Mouse (Mus musculus): ENCODE measurements around the gene Bpnt1. TPM values are rescaled to one million over a fixed set of nuclear protein-coding genes. Genes with fewer than 3 reads are reported as not detected.
A peak's percentile ranks its signal among the peaks of the same experiment; 100 is the strongest.

Gene Bpnt1
- polyA plus RNA-seq, 1 experiment from 2014 or later: 32.5 TPM

GRCm38 (mm10) chr1:185376390-185376789 is 44.4 kb downstream of the Bpnt1 start:
- H3K36me3 ChIP-seq (ENCODE audit: control insufficient read depth, insufficient read depth, low read length): peaks cover 67% of the 10 kb centered on the region
- no peaks in the 10 kb centered on the region for H3K4me1 ChIP-seq (ENCODE audit: control insufficient read depth, insufficient read depth, low read length)
- no peak overlapping the region for H3K4me2 ChIP-seq (replicated peaks; ENCODE audit: low read depth, low read length)
- no peak overlapping the region for H3K4me3 ChIP-seq (ENCODE audit: low read depth, low read length)
- no peak overlapping the region for H3K27ac ChIP-seq (ENCODE audit: low read length)
- H3K27me3 ChIP-seq (ENCODE audit: control insufficient read depth, insufficient read depth, low read length): no peaks in the 10 kb centered on the region
- no peak overlapping the region for H3K9ac ChIP-seq (replicated peaks; ENCODE audit: low read depth, low read length)
- ATAC-seq (ENCODE audit: insufficient number of reproducible peaks, insufficient read depth, low FRiP score, low read depth): no peak
- no peaks in the 10 kb centered on the region for H3K9me3 ChIP-seq (ENCODE audit: control insufficient read depth, low read depth, low read length)

DNA sequence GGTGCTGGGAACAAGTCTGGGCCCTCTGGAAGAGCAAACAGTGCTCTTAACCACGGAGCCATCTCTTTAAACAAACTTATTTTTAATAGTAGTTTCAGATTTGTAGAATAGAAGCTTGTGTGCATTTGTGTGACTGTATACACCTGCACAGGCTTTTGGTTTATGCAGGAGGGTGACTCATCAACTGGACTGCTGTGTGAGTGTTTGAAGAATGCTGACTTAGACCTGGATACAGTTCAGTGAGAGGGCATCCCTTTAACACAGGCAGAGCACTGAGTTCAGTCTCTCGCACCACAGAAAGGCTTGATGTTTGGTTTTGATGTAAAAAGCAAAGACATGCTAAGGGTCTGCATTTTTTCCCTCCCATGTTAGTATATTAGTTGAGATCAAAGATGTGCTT is 45.5 kb downstream of the Bpnt1 start:
- ATAC-seq (ENCODE audit: insufficient number of reproducible peaks, insufficient read depth, low FRiP score, low read depth): no peak
- H3K9me3 ChIP-seq (ENCODE audit: control insufficient read depth, low read depth, low read length): no peaks in the 10 kb centered on the region
- H3K27me3 ChIP-seq (ENCODE audit: control insufficient read depth, insufficient read depth, low read length): no peaks in the 10 kb centered on the region
- 77% methylated on average over 2 of the region's 2 CpGs for WGBS
- no peak overlapping the region for H3K4me3 ChIP-seq (ENCODE audit: low read depth, low read length)
- no peak overlapping the region for H3K9ac ChIP-seq (replicated peaks; ENCODE audit: low read depth, low read length)
- H3K36me3 ChIP-seq (ENCODE audit: control insufficient read depth, insufficient read depth, low read length): peaks cover 67% of the 10 kb centered on the region
- H3K4me1 ChIP-seq (ENCODE audit: control insufficient read depth, insufficient read depth, low read length): no peaks in the 10 kb centered on the region
- no peak overlapping the region for H3K27ac ChIP-seq (ENCODE audit: low read length)
- H3K4me2 ChIP-seq (replicated peaks; ENCODE audit: low read depth, low read length): no peak overlapping the region

DNA sequence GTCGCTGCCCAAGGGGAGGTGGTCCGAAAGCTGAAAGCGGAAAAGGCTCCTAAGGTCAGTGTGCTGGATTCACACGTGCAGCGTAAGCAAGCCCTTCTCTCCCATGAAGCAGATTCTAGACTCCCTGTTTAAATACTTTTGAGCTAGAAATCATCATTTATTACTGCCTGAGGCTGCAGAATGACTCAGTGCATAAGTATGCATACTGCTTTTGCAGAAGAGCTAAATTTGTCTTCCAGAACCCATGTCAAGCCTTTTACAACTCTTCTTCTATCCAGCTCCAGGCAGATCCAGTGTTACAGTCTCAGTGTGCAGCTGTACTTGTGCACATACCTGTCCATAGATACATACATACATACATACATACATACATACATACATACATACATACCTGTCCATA is 69.7 kb downstream of the Bpnt1 start:
- WGBS: 84% methylated on average over 5 of the region's 5 CpGs
- H3K36me3 ChIP-seq (ENCODE audit: control insufficient read depth, insufficient read depth, low read length): peaks cover 74% of the 10 kb centered on the region
- no peaks in the 10 kb centered on the region for H3K4me1 ChIP-seq (ENCODE audit: control insufficient read depth, insufficient read depth, low read length)
- H3K9me3 ChIP-seq (ENCODE audit: control insufficient read depth, low read depth, low read length): no peaks in the 10 kb centered on the region
- no peak overlapping the region for H3K27ac ChIP-seq (ENCODE audit: low read length)
- H3K4me3 ChIP-seq (ENCODE audit: low read depth, low read length): no peak overlapping the region
- no peak overlapping the region for H3K9ac ChIP-seq (replicated peaks; ENCODE audit: low read depth, low read length)
- H3K4me2 ChIP-seq (replicated peaks; ENCODE audit: low read depth, low read length): no peak overlapping the region
- no peak for ATAC-seq (ENCODE audit: insufficient number of reproducible peaks, insufficient read depth, low FRiP score, low read depth)
- H3K27me3 ChIP-seq (ENCODE audit: control insufficient read depth, insufficient read depth, low read length): no peaks in the 10 kb centered on the region

DNA sequence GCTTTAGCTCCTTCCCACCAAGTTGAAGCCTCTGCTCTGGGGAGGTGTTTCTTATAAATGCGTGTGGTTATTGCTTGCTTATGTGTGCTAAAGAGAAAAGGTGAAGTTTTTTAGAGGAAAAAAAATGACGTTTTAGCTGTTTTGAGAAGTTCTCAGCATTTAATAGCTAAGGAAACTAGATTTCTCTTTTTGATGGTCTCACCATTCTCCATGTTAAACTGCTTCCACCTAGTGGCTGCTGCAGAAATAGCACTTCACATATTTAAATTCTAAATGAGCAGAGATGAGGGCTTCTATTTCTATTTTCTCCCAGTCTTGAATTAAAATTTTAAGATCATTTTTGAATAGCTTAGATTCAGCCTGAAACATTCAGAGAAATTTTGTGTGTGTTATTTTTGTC is 72.1 kb downstream of the Bpnt1 start:
- H3K27me3 ChIP-seq (ENCODE audit: control insufficient read depth, insufficient read depth, low read length): no peaks in the 10 kb centered on the region
- no peak overlapping the region for H3K9ac ChIP-seq (replicated peaks; ENCODE audit: low read depth, low read length)
- peaks cover 74% of the 10 kb centered on the region for H3K36me3 ChIP-seq (ENCODE audit: control insufficient read depth, insufficient read depth, low read length)
- H3K4me3 ChIP-seq (ENCODE audit: low read depth, low read length): no peak overlapping the region
- no peak overlapping the region for H3K27ac ChIP-seq (ENCODE audit: low read length)
- no peaks in the 10 kb centered on the region for H3K4me1 ChIP-seq (ENCODE audit: control insufficient read depth, insufficient read depth, low read length)
- 40% methylated on average over 2 of the region's 2 CpGs for WGBS
- H3K4me2 ChIP-seq (replicated peaks; ENCODE audit: low read depth, low read length): no peak overlapping the region
- no peaks in the 10 kb centered on the region for H3K9me3 ChIP-seq (ENCODE audit: control insufficient read depth, low read depth, low read length)
- no peak for ATAC-seq (ENCODE audit: insufficient number of reproducible peaks, insufficient read depth, low FRiP score, low read depth)

GRCm38 (mm10) chr1:185405921-185406320 is 74.0 kb downstream of the Bpnt1 start:
- 89% methylated on average over 10 of the region's 10 CpGs for WGBS
- H3K4me2 ChIP-seq (replicated peaks; ENCODE audit: low read depth, low read length): no peak overlapping the region
- ATAC-seq (ENCODE audit: insufficient number of reproducible peaks, insufficient read depth, low FRiP score, low read depth): no peak
- H3K4me3 ChIP-seq (ENCODE audit: low read depth, low read length): no peak overlapping the region
- peaks cover 74% of the 10 kb centered on the region for H3K36me3 ChIP-seq (ENCODE audit: control insufficient read depth, insufficient read depth, low read length)
- no peaks in the 10 kb centered on the region for H3K4me1 ChIP-seq (ENCODE audit: control insufficient read depth, insufficient read depth, low read length)
- no peak overlapping the region for H3K9ac ChIP-seq (replicated peaks; ENCODE audit: low read depth, low read length)
- H3K27ac ChIP-seq (ENCODE audit: low read length): no peak overlapping the region
- no peaks in the 10 kb centered on the region for H3K27me3 ChIP-seq (ENCODE audit: control insufficient read depth, insufficient read depth, low read length)
- no peaks in the 10 kb centered on the region for H3K9me3 ChIP-seq (ENCODE audit: control insufficient read depth, low read depth, low read length)

MicroRNA genes within 50 kb of the gene (microRNA counts, 519-probe panel; counts per million panel counts)
- 3,342 counts per million, percentile 63 among the panel's probes with 10 or more counts for microRNA mmu-miR-194

Small RNA genes lying within 50 kb of the gene (microRNA-seq; reads per million reads assigned to microRNA genes)
- 48.1 reads per million, percentile 38 among the genes with 10 or more reads in this experiment for gene Mir194-1
- 295 reads per million, percentile 61 among the genes with 10 or more reads in this experiment for gene Mir215

Other genes with a start within 250 kb of the Bpnt1 start
- 23.7 and 24.9 TPM in 2 replicates for gene Rab3gap2, start 128.0 kb upstream of the Bpnt1 start, polyA plus RNA-seq (2014; fragmentation: Nextera tagmentation; extraction: Ambion mirVana)
- 32.0 and 33.9 TPM in 2 replicates for gene Iars2, start 2.8 kb upstream of the Bpnt1 start, polyA plus RNA-seq (2014; fragmentation: Nextera tagmentation; extraction: Ambion mirVana)
- 167 and 169 TPM in 2 replicates for gene Eprs, start 30.9 kb downstream of the Bpnt1 start, polyA plus RNA-seq (2014; fragmentation: Nextera tagmentation; extraction: Ambion mirVana)
- 0.20 and 0.35 TPM in 2 replicates for gene Slc30a10, start 122.7 kb downstream of the Bpnt1 start, polyA plus RNA-seq (2014; fragmentation: Nextera tagmentation; extraction: Ambion mirVana)